Mouse (Mus musculus): ENCODE measurements around the gene Rassf4.

Gene Rassf4

DNA sequence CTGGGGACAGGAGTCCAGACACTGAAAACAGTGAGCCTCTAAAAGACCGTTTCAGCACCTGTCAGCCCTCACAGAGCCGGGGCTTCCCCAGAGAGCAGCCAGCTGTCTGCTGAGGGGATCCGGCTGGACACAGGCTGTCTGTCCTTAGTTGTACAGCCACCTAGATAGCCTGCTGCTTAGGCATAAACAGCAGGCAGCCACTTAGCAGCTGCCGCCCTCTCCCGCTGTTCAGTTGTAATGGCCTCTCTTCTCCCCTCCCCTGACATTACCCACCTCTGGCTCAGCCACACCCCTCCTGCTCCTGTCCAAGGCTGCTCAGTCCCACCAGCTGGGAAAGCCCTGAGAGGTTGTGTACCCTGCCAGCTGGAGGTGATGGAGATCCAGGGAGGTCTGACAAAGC, 2.7 kb downstream of the Rassf4 start:
- DNase-seq (ENCODE audit: low spot score) = no peak

DNA sequence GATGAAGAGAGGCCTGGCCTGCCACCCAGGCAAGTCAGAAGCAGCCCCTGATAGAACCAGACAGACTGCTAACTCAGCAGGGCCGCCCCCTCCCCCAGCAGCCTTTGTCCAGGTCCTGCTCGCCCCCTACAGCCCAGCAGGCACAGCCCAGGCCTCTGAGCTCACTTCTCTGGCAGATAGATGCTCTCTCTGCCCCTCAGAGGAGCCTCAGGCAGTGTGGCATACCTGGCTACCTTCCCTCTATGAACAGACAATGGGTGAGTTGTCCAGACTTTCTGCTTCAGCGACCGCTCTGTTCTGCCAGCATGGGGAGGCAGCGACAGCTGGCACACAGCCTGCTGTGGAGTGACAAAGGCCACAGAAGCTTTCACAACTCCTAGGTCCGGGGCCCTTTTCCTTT, 3.6 kb downstream of the Rassf4 start:
- peak; percentile 60 for DNase-seq (ENCODE audit: low spot score)

DNA sequence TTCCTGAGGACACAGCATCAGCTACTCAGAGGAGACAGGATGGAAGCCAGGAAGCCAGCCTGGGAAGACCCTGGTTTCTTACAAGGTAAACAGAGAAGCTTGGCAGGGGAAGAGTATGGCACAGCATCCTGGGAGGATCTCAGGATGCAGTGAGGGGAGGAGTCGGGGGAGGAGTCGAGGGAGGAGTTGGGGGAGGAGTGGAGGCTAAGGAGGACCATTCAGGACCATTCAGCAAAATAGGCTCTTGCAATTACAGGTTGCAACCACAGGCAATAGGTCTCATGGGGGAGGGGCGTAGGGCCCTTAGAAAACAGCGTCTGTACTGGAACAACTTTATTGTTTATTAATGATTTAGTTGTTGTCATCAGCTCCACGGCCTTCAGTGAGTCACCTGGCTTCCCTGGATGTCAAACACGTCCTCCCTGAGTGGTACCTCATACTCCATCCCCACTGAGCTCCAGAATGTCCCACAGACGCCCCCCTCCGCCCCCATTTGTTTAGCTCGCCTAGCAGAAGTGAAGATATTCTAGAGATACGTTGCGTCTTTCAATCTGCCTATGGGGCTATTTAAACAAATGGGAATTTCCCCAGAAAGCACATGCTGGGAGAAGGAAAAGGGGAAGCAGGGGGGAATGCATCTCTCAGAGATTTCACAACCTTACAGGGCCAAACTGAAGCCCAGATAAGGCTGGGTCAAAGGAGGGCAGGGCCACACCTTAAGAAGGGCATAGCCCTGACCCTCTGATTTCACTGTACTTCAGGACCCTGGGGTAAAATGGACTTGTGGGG, 4.9 kb downstream of the Rassf4 start:
- DNase-seq (ENCODE audit: low spot score) = no peak

DNA sequence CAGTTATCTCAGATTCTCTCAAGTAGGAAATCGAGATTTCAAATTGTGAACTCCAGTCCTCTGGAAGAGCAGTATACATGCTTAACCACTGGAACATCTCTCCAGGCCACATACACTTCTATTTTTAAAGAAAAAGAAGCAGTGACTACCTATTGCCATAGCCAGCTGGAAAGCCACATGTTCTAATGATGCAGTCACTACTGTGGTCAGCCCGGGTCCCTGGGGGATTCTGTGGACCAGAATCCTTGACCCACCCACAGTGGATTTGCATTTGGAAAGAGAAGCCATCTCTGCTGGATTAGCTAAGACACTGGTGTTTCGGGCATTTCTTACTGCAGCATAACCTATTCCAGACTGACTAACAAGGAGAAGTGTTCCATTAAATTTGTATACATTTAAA, 6.4 kb downstream of the Rassf4 start:
- no peak for DNase-seq (ENCODE audit: low spot score)

DNA sequence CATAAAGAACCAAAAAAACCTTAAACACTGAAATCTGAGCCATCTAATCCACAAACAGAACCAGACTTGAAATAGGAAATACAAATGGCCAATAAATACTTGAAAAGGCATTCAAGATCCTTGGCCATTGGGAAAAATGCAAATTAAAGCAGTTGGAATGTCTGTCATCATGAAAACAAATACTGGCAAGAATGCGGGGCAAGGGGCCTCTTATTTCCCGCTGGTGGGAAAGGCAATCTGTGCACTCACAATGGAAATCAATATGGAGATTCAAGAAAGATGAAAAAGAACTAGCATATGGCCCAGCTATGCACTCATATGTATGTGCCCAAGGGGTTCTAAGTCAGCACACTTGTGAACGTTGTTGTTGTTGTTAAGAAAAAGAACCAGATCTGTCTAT, 6.9 kb downstream of the Rassf4 start:
- DNase-seq (ENCODE audit: low spot score) = no peak

DNA sequence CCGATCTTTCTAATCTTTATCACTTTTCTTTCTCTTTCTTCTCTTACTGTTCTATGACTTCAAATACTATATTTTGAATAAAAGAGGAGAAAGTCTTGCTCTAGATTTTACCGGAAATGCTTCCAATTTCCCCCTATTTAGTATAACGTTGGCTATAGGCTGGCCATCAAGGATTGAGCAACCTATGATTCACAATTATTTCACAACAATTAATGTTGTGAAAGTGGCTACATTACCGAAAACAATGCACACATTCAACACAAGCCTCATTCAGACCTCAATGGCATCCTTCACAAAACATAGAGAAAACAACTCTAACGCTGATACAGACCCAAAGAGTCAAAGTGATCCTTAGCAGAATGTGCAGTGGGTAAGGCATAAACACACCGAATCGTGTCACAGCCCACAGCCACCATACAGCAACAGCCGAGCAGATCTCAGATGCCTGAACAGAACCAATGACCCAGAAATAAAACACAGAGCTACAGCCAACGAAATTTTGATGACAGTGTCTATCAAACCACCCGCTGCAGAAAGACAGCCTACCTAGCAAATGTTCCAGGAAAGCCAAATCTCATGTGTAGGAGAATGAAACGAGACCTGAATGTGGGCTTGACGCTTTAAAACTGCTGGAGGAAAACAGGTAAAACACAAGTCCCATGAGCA, 7.5 kb downstream of the Rassf4 start:
- DNase-seq (ENCODE audit: low spot score) = no peak

DNA sequence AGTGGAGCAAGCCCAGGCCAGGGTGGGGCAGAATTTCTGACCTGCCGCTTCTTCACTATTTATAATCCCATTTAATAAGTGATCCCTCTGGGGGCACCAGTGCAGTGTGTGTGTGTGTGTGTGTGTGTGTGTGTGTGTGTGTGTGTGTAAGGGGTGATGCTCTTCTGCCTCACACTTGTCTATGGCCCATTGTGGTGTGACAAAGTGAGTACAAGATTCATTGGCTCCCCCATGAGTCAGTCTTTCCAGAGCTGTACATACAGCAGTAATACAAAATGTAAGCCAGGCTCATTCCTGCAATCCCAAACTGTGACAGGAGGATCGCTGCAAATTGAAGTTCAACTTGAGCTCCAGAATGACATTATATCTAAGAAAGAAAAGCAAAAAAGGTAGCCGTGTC, 8.9 kb downstream of the Rassf4 start:
- no peak for DNase-seq (ENCODE audit: low spot score)

DNA sequence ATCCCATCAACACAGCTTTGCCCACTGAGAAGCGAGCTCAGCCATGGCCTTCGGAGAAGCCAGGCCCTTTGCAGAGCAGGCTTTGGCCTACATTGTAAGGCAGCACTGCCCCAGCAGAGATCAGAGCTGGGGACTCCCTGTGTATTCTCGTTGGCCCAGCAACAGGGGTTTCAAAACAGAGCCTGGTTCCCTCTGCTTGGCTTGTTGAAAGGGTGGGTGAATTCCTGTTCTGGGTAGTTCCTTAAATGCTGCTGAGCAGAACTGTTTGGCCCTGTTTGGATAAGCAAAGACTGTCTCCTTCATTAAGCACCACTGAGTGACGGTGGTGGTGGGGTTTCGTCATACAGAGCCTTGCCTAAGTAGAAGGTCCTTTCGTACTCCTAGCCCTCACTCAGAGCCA, 9.7 kb downstream of the Rassf4 start:
- DNase-seq (ENCODE audit: low spot score) = no peak

DNA sequence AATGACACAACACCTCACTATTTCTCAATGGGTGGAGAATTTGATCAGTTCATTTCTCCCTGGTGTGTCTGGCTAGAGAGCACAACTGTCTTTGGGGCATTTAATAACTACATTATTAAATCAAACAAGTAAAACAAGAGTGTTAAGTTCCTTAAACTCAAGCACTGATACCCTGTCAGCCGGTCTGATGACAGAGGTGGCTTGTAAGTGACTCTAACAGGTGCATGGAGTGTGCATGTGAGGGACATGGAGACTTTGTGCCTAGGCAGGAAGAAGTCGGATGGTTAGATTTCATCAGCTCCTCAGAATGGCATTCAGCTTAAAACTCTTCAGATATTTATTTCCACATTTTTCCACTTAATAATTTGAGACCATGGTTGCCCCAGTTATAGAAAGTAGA, 10.4 kb downstream of the Rassf4 start:
- DNase-seq (ENCODE audit: low spot score) = no peak

DNA sequence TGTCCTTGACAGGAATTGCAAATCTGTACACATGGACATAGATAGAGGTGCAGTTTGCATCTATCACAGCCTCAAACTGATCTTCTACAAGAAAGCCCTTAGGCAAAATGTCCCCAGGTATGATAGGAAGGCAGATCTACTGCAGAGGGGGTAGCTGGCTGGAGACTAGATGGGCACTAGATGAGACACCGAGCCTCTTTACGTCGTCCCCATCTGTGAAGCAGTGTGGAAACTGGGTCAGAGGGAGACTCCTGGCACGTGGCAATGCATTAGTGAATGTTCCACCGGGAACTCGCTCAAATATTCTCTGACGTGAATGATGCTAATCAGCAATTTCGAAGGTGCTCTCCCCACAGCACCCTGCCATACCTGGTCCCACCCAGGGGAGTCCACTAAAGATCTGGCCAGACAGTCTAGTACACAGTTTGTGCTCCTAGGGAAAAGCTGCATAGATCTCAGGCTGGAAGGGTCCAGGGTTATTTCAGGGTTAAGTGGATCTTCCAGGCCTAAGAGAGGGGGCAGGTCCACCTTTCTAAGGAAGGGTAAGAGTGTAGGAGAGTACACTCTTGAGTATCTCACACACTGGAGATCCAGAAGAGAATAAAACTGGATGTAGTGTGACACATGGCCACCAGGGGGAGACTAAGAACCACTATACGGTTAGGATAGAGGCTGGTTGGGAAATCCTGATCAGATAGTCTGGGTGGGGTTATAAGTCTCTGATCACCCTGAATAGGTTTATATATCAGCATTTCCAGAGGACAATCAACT, 19.9 kb downstream of the Rassf4 start:
- DNase-seq (ENCODE audit: low spot score) = no peak

DNA sequence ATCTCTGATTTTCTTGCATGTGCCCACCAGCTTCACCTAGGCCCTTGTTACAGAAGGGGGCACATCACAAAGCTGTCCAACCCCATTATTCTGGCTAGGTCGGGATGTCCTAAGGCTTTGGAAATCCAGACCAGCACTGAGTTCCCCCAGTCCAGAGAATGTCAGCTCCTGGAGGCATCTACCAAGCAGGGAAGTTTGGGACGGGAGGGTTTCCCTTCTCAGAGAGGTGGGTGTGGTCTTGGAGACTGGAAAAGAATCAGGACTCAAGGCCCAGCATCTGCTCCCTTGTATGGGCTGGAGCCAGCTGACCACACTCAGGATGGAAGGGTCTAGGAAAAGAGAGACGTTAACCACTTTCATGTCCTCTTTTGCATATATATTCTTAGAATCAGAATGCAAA, 20.6 kb downstream of the Rassf4 start:
- no peak for DNase-seq (ENCODE audit: low spot score)

DNA sequence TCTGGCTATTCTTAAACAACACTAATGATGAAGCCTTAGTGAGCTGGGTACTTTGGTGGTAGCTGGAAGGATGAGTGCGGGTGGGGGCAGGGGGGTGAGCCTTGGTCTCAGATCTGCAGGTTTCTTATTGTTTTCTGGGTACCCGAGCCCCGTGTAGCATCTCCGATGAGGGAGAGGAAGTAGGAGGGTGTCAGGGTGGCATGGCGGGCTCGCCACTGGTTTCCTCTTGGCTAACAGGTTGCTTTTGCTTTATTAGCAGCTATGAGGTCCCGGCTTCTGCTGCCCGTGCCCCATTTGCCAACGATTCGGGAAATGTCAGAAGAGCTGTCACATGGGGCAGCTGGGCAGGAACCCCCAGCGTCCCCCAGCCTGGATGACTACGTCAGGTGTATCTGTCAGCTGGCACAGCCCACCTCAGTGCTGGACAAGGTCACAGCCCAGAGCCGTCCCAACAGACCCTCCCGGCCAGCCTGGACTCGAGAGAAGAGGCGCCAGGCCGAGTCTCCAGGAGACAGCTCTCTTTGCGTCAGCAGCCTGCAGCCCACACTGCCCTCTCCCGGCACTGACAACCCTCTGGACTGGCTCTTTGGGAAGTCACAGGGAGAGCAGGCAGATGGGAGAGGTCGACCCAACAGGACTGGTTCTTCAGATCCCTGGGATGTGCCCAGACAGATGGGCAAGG, 22.2 kb downstream of the Rassf4 start:
- DNase-seq (ENCODE audit: low spot score) = no peak

DNA sequence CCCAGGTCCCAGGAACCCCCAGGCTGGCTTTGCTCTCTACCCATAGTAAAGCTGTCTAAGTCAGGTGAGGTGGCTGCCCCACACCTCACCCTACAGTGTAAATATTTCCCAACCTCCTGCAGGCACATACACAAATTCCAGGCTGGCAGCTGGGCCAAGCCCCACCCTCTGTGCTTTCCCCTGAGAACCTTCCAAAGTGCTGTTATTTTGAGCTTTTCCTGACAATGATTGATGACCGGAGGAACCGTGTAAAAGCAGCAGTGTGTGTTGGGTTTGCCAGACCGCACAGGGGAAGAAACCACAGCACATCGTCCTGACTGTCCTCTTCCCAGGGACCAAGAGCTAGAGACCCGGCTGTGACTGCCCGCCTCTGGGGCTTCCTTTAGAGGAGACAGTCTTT, 23.3 kb downstream of the Rassf4 start, which contains the start of gene Depp1:
Gene Depp1, plus strand, starts transcription at position 204 of the 400 bp plus-strand sequence.
- no peak for DNase-seq (ENCODE audit: low spot score)

DNA sequence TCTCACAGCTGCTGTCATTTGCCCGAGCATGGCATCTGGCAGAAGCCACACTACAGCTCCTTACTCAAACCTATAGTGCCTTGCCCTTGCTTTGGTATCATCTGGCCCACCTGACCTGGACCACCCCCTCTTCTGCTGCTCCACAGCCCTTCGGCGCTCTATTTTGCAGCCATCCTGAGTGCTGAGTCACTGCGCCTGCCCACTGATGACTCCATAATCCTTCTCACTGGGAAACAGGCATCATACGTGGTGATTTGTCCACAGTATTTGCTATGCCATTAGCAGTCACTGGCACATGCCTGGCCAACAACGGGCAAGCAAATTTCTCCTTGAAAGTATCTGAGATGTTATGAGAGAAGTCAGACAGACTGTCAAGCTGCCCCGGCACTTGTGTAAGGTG, 23.9 kb downstream of the Rassf4 start:
- DNase-seq (ENCODE audit: low spot score) = no peak

DNA sequence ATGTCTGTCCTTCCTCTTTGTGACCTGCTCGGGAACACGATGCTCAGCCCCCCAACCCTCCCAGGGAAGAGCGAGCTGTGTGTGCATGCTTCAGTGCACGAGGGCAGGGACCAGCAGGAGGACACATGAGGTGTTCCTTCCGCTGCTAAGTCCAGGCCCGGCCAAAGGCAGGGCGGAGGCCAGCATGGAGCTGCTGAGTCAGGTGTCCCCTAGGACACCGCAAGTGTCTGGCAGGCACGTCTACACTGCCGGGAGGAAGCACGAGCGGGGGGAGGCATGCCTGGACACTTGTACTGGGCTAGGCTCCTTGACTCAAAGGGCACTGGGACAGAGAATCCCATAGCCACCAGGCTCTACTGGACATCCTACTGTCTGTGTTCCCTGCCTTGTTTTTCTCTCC, 26.0 kb downstream of the Rassf4 start:
- DNase-seq (ENCODE audit: low spot score) = no peak

DNA sequence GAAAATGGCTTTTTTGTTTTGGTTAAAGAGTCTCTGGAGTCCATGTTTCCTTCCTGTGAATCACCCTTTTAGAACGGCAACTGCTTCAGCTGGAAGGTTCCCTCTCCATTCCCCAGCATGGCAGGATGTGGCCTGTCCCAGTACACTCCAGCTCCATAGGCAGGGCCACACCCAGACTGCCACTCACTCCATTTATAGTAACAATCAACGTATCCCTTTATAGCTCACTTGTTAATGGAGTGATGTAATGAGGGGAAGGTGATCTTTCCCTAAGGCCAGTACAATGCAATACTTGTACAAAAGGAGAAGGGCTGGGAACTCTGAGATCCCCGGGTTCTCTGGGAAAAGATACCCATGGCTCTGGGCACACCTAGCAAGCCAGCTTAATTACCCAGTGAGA, 29.4 kb downstream of the Rassf4 start:
- DNase-seq (ENCODE audit: low spot score) = no peak

DNA sequence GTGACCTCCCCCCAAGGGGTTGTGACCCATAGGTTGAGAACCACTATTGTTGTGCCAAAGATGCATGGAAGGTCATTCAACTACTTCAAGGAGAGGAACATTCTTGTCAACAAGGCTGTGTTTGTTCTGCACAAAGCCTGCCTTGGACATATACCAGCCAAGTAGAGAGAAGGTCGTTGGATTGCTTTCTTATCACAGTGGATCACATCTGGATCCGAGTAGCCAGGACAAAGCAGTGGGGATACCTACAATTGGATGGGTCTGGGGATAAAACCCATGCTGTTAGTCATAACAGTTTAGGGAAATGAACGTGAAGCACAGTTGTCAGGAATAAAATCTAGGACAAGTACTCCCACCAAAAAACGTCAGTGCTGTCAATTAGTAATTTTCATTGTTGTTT, 29.9 kb downstream of the Rassf4 start:
- DNase-seq (ENCODE audit: low spot score) = no peak

DNA sequence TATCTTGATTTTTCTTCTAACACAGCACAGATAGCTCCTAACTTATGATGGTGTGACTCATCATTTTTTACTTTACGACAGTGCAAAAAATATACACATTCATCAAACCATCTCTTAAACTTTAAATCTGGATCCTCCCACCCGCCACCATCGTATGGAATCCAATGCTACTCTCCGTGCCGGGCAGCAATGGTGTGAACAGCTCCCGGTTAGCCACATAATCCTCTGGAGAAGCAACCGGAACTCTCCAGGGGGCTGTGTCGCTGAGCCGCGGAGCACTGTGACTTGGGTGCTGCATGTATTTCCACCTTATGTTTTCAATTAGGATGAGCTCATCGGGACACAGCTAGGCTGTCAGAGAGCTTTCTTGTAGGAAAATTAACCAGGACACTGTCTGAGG, 30.8 kb downstream of the Rassf4 start:
- no peak for DNase-seq (ENCODE audit: low spot score)

DNA sequence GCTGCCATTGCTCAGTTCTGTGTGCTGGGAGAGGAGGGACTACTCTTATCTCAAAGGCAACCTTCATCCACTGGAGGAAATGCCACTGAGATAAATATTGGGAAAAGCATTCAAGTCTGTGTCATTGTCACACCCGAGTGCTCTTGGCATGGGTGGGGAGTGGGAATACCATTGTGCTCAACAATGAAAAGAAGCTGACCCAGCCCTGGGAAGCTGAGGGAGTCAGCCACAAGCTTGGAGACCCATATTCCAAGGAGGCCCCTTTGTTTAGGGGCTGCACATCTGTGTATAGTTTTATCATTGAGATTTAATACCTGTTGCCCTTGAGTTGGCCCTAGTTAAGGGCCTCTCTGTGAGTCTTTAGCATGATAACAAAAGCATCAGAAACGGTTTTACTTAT, 34.1 kb downstream of the Rassf4 start:
- no peak for DNase-seq (ENCODE audit: low spot score)

DNA sequence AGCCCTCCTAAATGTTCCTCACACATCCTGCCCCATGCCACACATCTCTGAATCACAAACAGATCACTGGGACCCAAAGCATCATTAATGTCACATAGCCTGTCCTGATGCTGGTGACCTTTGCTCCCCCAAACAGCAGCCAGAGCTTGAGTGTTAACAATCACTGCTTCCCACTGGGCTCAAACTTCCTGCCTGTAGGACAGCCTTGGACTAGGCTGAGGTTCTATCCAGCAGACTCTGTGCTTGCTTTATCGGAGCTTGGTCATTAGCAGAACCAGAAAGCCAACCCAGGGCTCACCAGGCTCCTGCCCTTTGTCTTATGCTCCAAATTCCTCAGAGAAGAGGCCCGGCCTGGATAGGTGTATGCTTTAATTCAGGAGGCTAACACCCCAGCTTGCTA, 34.9 kb downstream of the Rassf4 start:
- DNase-seq (ENCODE audit: low spot score) = no peak

DNA sequence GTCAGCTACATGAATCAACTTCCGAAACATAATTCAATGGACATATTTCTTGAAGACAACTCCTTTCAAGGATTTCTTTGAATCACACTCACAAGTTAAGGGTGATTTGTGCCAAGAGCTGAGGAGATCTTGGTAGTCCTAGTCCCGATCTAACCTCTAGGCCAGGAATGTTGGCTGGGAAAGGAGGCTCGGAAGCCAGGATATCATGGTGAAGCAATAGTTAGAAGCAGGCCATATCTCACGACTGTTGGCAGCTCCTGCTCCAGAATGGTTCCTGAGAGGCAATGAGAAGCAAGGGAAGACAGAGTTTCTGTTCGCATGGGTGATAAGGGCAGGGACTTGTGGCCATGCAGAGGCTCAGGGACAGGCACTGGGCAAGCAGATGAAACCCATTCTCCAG, 36.3 kb downstream of the Rassf4 start:
- DNase-seq (ENCODE audit: low spot score) = no peak

DNA sequence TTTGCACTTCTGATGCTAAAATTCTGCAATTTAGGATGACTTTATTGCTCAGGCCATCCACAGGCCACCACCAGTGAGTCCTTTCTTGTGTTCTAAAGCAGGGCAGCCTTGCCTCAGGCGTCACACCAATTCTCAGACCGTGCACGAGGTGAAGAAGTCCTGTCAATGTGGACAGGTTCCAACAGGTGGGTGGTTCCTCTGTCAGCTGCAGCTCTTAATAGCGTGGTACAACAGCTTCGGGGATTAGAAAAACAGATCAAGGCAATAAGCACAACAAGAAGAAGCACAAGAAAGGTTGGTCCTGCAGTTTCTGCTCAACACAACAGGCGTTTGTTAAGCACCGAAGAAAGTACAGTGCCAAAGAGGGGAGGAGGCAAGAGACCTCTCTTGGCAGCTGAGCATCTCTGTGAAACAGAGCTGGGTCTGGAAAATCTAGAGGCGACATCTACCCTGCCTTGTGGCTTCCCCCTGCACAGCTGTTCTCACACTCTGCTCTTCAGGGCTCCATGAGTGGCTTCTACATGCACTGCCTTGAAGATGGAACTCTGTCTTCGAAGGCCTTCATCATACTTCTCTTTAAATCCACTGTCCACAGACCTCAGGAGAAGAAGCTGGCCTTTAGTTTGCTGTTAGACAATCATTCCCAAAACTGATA, 37.0 kb downstream of the Rassf4 start:
- DNase-seq (ENCODE audit: low spot score) = no peak
